Mouse (Mus musculus) mature B cell (primary cell): ENCODE data around the gene Ttc30a1.
"Not testable (repeated sequence)": the region's sequence is repeated elsewhere in the genome, so short reads cannot be mapped to it uniquely, and the experiment has no call there.

Source experiments
- in situ Hi-C: fragments of 300-500 bp; cut with MboI; formaldehyde crosslinking; loops from 2 replicates; pipeline ENCODE4 v1.14.3; 2019

Ttc30a1 gene

DNA sequence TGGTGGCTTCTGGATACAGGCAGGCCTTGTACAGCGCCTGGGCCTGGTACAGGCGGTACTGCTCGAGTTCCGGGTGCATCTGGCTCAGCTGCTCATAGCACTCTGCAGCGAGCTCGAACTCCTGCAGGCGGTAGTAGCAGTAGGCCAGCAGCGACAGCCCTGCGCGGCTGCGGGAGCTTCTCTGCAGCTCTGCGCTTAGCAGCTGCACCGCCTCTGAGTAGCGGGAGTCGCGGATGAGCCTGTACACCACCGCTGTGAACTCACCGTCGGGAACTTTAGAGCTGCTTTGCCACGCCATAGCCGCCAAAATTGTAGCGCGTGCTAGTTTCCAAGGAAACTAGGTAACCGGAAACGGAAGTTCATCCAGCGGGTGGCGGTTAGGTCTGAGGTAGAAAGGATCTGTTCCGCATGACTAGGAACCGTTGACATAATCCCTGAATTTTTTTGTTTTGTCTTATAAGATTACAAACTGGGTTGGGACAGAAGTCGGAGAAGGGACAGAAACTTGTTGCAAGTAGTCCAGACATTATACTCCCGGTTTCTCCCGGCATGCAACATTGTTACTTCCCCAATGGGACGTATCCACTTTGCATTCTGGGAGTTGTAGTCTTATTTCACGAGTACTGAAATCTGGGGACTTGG, at the start of gene Ttc30a1:
Gene Ttc30a1 (minus strand): TSS at position 528 of the 642 bp plus-strand sequence.
- in situ Hi-C loops = not testable (repeated sequence)

DNA sequence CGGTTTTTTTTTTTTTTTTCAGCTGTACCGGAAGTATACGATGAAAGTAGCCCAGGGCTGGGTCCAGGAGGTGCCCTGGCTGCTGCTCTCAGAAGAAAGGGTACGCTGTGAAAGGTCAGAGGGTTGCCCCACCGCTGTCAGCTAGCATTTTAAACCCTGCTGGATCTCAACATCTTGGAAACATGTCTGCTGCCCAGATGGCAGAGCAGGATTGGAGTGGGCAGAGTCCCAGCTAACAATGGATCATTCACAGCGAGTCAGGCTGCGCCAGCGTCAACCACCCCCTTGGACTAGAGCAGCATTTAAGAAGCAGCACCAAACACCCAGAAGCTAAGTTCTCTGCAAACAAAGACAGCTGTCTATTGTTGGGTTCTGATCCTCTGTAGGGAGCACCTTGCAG, 48.3 kb upstream of the Ttc30a1 start:
- in situ Hi-C loops = no loop called here

DNA sequence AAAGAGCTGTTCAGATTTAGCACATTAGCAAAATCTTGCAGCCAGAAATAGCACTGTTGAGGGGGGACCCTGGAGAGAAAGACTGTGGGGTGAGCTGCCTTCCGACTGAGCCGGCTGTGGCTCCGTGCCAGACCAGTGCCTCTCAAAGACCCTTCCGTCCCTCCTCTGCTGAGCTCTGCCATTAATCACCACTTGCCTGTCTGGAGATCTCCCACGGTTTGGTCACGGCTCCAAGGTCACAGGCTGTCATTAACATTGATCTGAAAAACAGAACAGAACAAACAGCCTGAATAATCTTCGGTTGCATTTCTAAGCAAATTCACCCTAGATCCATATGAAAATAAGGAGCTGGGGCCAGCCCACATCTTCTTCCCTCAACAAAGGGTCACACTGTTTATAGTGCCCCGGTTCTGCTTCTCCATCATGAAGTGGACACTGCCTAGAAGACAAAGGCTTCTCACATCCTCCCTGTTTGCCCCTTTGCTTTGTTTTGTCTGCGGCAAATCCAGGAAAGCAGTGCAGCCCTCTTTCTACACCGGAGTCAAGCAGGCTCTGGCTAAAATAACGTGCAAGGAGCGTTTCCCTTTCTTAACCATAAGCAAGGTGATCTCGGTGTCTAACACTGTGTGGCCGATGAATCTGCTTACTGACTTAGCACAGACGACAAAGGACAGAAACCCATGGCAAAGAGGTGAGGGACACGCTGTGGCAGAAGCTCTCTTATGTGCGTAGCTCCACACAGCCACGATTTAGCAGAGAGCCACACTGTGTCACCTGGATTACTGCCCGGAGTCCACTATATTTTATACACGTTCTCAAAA, 47.5 kb upstream of the Ttc30a1 start:
- in situ Hi-C loops = no loop called here

DNA sequence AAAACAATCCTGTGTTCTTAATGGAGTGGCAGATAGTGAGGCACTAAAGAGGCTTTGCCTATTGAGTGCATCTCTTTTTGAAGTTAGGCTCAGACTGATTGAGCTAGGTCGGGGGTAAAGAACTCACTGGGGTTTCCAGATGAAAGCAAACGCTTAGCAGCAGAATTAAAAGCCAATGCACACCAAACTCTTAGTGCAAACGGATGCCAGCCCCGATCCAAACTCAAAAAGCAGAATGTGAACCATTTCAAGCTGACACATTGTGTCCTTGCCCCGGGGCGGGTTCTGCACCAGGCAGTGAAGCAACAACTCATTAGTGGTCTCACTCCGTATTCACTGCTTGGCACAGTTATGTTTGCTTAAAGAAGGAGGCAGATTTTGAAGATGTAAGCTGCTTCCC, 35.1 kb upstream of the Ttc30a1 start:
- in situ Hi-C loops = no loop called here

DNA sequence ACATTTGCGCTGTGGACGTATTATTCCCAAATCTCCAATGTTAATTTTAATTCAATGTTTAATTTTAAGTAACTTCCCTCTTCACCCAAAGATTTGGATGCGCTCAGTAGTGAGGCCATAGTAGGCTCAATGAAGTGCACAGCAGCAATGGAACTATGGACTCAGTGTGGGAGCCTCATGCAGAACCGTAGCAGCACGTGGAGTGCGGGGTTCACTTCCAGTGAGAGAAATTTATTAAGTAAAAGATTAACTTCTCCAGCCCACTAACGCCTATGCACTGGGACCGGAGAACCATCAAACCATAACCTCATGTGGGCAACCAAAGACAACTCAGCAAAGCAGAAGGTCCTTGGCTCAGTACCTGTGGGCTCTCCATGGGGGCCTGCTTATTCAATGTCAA, 34.4 kb upstream of the Ttc30a1 start:
- in situ Hi-C loops = no loop called here

DNA sequence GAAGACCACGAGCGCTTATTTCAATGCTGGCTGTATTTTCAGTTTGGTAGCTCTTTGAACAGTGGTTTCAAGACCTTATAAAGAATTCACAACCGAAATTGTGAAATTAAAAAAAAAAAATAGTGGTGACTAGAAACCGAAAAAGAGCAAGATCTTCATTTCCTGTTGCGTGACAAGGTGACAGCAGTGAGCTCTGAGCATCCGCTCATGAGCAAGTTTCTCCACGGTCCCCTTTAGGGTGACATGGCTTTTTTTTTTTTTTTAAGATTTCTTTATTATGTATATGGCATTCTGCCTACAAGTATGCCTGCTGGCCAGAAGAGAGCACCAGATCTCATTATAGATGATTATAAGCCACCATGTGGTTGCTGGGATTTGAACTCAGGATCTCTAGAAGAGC, 33.7 kb upstream of the Ttc30a1 start:
- in situ Hi-C loops = no loop called here

DNA sequence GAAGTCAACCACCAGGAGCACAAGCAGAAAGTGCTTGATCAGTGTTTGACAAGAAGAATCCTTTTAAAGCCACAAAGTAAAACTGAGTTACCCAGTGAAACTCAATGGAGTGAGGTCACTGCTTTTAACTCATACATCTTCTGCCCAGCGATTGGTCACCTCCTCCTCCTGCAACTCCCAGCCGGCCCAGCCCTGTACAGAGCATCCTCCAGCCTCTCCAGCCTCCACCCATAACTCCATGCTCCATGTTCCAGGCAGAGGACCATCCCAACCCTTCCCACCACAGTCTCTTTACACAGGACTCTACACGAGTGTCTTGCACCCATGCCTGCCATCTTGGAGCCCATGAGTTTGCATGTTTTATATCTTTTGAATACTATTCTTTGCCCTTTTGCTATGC, 32.9 kb upstream of the Ttc30a1 start:
- in situ Hi-C loops = no loop called here

DNA sequence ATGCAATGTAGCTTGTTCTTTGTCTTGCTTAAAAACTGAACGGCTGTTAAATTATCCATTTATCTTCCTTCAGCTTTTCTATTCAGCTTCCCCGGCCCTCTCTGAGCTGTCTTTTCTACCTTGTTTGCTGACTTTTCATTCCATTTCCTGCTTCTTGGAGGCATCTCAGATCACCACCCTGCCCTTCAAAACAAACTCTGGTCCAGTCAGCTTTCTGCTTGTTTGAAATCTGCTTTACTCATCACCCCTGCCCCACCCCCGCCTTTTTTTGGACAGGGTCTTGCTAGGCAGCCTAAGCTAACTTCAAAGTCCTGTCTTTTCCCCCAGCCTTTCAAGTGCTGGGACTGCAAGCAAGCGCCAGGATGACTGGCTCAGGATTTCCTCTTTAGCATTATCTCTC, 24.4 kb upstream of the Ttc30a1 start:
- in situ Hi-C loops = no loop called here

DNA sequence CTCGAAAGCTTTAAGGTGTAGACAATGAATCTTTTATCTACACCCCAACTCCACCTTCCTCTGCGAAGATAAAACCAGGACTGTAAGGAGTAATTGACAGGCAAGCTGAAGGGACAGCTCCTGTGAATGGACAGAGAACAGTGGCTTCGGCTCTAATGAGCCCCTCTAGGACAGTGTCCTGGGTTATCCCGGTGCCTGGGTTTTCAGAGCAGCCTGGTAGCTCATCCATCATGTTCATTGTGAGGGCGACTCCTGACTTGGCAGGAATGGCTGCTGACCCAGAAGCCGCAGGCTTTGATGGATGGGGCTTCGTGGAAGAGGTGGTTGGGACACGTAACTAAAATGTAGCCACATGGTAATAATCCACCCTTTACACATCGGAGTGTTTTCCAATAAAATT, 21.1 kb upstream of the Ttc30a1 start:
- in situ Hi-C loops = no loop called here

DNA sequence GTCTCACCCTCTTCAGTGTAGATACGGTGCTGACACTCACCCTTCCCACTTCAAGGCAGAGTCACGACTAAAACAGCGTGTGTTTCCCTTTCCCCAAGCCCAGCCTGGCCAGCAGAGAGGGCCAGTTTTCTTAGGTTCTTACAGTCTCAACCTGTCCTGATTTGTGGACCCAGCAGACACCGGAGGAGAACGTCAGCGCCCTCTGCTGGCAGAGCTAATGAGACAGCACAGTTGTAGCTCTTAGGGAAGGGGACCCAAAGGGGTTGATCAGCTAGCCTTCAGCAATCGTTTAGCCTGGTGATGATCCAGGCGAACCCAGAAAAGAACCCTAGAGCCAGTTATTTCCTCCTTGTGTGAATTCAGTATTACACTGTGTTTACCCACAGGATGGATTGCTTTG, 19.6 kb upstream of the Ttc30a1 start:
- in situ Hi-C loops = no loop called here

DNA sequence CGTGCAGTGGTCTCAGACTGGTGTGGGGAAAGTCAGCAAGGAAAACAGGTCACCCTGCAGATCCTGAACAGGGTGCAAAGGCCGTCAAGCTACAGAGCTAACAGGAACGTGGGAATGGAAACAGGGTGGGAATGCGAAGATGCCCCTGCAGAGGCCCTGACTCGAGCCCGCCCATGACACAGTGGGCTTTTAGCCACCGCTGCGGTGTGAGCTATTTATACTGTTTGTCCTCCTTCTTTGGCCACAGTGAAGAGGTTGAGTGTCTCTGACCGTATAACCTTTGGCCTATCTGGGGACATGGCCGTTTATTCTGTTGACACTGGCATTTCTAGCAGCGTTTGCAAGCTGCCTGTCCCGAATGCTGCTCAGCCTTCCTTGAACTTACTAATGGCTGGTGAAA, 17.9 kb upstream of the Ttc30a1 start:
- in situ Hi-C loops = no loop called here

DNA sequence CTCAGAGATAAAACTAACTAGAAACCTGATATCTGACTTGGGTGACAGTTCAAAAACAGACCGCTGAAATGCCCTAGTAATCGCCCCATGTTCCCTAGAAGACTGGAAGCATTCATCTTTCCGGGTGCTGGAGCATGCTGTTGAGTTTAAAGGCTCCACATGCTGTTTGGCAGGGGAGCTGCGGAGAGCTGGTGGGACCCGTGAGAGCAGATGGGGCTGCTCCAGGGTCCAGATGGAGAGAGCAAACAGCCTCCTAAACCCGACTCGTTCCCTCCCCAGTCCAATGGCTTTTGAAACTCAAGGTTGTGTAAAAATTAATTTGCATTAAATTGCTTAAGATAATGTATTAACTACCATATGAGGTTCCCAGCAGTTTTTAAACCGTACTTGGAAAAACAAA, 16.9 kb upstream of the Ttc30a1 start:
- in situ Hi-C loops = no loop called here

DNA sequence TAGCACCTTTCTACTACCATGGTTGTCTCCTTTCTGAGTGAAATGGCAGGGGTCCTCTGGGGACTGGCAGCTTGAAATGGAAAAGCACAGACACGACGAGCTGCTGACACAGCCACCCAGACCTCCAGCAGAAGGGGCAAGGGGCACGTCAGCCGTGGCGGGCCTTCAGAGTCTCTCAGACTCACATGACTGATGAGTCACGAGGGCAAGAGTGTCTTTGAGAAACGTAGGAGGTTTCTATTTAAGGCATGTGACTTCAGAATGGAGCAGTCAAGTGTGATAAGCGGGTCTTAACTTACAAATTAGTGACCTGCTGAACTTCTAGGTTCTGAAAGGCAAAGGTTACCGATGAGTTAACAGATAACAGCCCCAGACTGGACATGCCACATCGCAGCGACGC, 16.0 kb upstream of the Ttc30a1 start:
- in situ Hi-C loops = no loop called here

DNA sequence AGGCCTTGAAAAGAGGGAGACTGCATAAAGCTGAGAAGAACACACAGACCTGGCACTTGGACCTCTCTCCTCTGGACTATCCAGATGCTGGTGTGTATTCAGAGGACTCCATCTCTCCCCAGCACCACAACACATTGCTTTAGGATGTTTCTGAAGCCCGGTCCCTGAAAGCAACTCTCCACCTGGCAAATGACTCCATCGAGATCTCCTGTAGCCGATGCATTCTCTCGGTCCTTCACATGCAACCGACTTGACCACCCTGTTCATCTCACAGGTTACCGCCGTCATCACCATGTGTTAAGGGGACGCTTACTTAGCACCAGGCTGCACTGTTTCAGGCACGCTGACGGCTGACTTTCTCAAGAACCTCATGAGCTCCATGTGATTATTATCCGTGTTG, 13.1 kb upstream of the Ttc30a1 start:
- in situ Hi-C loops = no loop called here

DNA sequence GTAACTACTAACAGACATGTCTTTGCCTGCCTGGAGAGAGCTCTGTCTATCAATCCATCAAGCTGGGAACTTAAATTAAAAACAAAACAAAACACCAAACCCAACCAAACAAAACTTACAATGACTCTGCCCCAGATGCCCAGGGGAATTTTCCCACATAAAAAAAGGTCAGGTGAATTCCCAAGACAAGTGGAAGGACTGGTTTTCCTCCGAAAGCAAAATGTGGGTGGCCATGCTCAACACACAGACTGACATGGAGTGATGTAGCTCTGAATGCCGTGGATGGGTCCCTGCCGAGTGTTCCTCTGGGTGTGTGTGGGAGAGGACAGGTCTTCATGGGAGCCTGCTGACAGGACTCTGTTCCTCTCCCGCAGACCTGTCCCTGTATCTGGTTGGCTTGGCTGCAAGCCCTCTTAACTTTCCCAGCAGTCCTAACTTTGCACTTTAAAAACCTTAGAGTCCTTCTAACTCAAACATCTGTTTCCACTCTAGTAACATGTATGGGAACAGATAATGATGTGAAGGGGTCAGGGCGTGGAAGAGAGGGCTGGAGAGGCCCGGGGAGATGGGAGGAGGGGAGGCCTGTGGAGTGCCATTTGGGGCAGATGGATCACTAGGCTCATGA, 9.9 kb upstream of the Ttc30a1 start:
- in situ Hi-C loops = no loop called here

DNA sequence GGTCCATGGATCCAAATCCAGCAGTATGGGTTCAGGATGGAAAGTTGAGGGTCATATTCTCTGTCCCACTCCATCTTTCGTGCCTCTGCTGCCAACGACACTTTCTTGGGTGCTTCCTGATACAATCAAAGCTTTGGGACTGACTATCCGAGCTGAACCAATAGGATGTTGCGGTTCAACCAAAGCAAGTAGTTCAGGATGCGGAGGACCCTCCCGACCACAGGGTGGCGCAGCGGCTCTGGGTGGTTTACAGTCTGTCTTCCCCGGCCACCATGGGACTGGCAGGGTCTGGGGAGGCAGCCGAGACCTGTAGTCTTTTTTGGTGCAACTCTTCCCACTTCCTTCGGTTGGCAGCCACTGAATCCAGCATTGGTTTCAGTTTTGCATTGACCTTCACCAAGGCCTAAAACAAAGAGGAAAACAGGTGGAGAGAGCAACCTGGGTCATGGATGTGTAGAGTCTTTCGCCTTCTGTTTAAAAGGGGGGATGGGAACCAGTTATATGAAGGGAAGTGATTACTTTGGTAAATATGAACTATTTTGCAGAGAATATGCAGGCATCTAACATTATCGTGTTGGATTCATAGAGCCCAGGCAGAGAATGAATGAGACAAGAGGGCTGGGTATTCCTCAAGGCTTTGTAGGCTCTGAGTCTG, 9.2 kb upstream of the Ttc30a1 start:
- in situ Hi-C loops = no loop called here

DNA sequence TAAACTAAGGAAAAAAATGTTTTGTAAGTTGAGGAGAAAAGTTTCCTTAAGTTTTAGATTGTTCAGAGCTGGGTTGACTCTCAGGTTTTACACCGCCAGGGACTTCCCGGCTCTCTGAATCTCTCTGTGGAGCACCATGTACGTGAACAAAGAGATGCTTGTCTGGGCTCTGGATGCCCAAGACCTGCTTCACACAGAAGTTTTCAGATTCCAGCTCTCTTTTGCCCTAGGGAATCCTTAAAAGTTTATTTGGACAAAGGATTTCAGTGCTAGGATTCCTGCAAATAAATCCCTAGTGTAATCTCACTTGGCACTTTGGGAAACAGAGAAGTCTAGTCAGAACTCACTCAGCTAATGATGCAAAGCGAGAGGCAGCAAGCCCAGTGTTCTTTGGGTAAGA, 7.9 kb upstream of the Ttc30a1 start:
- in situ Hi-C loops = no loop called here

DNA sequence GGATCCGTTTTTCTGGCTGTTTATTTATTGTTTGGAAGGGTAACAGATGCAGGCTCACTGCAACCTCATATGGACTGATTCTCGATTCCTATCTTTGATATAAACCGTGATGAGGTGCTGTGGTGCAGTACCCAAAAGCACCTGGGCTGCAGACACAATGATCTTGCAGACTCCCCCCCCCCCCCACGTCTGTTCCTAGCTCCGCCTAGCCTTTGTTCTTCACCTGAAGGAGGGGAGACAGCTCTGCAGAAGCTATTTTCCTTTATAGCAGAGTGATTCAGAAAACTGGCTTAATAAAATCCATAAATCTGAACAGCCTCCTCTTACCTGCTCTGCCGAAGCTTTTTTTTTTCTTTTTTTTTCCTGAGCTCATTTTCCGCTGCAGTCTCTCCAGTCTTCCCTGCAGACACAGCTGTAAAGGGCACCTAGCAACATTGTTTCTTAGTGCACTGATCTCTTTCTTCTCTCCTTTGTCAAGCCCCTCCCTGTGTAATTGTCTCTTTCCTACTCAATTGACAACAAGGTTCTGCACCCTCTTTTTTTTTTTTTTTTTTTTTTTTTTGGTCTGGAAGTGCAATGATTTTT, 7.1 kb upstream of the Ttc30a1 start:
- in situ Hi-C loops = no loop called here

DNA sequence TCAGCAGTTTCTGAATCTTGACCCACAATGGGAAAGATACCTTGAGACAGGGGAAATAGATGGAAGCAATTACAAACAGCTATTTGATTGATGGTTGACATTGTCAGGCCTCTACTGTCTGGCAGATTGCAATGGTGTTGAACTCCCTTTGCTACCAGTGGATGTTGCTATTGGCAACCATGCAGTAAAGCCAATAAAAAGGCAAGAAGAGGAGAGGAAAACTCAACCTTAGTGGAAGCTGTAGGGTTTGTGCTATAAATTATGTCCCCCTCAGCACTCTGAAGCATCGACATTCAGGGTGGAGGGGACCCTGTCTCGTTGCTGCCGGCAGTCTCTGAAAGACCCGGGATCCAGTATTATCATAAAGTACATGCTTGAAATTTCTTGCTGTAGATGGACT, 6.6 kb upstream of the Ttc30a1 start:
- in situ Hi-C loops = no loop called here

DNA sequence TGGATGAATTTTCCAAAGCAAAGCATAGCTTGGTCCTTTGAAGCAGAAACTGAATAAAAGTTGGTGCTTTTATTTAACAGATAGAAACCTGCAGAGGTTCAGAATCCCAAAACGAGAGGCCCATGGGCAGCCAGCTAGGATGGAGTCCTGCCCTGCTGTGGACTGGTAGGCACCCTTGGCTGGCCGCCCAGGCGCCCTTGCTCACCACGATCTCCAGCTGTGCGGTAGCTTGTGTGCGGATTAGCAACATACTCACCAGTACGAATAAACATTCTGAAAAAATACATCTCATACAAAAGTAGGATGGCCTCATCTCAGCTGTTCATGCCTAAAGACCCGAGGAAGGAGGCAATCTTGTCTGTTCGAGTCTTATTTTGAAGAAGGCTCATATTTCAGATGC, 6.0 kb upstream of the Ttc30a1 start:
- in situ Hi-C loops = no loop called here

DNA sequence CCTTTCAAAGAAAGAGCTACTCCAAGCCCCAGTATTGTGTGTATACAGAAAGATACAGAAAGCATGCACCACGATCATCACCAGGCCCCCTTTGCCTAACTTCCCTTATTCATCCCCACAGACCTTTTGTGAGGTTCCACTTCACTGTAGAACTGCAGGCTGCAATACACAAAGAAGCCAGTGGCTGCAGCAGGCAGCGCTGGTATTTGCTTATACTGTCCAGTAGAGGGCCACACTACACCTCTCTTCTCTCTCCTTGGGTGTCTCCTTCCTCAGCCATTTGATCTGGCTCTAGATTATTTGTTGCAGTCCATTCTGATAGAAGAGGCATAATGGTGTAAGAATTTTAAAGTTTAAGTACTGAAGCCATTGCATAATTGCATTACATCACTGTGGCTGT, 3.4 kb upstream of the Ttc30a1 start:
- in situ Hi-C loops = no loop called here

DNA sequence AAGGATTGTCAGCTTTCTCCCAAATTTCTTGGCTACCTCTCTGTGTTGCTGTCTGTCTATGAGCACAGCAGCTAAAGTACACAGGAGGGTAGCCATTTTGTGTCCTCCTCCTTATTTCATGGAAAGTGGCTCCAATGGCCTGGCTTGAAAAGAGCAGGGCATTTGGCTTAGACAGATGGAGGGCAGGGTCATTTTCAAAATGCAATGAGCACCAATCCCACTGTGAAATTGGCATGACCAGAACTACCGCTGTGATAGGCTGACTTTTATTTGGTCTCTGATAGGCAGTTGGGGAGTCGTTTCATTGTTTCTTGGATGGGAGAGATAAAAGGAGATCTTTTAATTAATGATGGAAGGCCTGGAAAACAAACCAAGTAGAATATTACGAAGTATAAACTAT, 2.1 kb upstream of the Ttc30a1 start:
- in situ Hi-C loops = no loop called here
